Mouse (Mus musculus) stomach, embryonic 16.5 days (tissue): ENCODE data around the gene Samhd1. TPM values are rescaled to one million over a fixed set of nuclear protein-coding genes. Genes with fewer than 3 reads are reported as not detected.

Experiments
- ATAC-seq: fragments of 200-750 bp; cut with Nextera tagmentation; 2 replicates; pipeline ENCODE4 v1.8.0; 2017; ENCODE audit warnings: moderate number of reproducible peaks, moderate TSS enrichment; ENCODE audit not compliant: insufficient read depth, low FRiP score
- H3K27ac ChIP-seq: fragments of 300-500 bp; sonication (generic); 2 replicates; pipeline ENCODE4 v1.5.1; 2014; ENCODE audit warnings: low read length
- H3K27me3 ChIP-seq: fragments of 300-500 bp; sonication (generic); 2 replicates; pipeline ENCODE4 v1.6.1; 2014; ENCODE audit warnings: low read length, control low read depth, mixed read lengths; ENCODE audit not compliant: control insufficient read depth, insufficient read depth
- H3K36me3 ChIP-seq: fragments of 300-500 bp; sonication (generic); 2 replicates; pipeline ENCODE4 v1.6.1; 2014; ENCODE audit warnings: low read length; ENCODE audit not compliant: control insufficient read depth, insufficient read depth
- H3K4me1 ChIP-seq: fragments of 300-500 bp; sonication (generic); 2 replicates; pipeline ENCODE4 v1.6.1; 2014; ENCODE audit warnings: low read length, control low read depth, mixed read lengths; ENCODE audit not compliant: control insufficient read depth, insufficient read depth
- H3K4me2 ChIP-seq: fragments of 300-500 bp; sonication (generic); 2 replicates; pipeline ENCODE4 v1.6.1; 2014; ENCODE audit warnings: low read depth, low read length, mixed read lengths
- H3K4me3 ChIP-seq: fragments of 300-500 bp; sonication (generic); replicated peaks from 2 replicates; pipeline ENCODE4 v1.5.1; 2014; ENCODE audit warnings: mild to moderate bottlenecking, low read length
- H3K9ac ChIP-seq: fragments of 300-500 bp; sonication (generic); 2 replicates; pipeline ENCODE4 v1.6.1; 2014; ENCODE audit warnings: low read length
- H3K9me3 ChIP-seq: fragments of 300-500 bp; sonication (generic); replicated peaks from 2 replicates; pipeline ENCODE4 v1.6.1; 2016; ENCODE audit warnings: low read length, control low read depth; ENCODE audit not compliant: control insufficient read depth
- WGBS: fragments of 180-500 bp; shearing (Covaris S2); extraction: QIAGEN DNeasy Blood & Tissue Kit; methylation state at CpG from one replicate; pipeline ENCODE4 v1.1.7; 2014; 5-methylcytosine and 5-hydroxymethylcytosine counted together
- polyA plus RNA-seq: library from polyadenylated mRNA; unstranded; fragments of >200 nt; fragmentation: Nextera tagmentation; extraction: Ambion mirVana; gene quantifications from 2 replicates; pipeline ENCODE4 v1.2.1, GENCODE M21; 2015

Gene Samhd1
- polyA plus RNA-seq = 27.2 and 29.1 TPM in 2 replicates

DNA sequence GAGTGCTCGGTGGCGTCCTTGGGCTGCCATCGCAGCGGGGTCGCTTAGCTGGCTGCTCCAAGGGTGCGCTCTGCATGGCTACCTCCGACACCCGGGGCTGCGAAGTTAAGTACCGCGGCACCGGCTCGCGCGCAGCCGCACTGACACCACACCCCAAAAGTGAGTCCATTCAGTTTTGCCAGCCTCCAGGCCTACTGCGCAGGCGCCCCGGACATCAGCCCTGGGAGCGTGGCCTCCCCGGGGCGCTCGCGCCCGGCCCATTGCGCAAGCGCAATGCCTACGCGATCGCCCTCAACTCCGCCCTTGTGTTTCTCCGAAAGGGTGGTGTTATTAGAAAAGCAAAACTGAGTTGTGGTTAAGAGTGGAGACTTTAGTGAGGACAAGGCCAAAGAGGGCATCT is at the start of gene Samhd1:
Gene Samhd1 (minus strand): TSS at position 252 of the 400 bp plus-strand sequence.
- Histone ChIP-seq H3K9me3 (no peaks in the 10 kb centered on the region), H3K4me1 (peaks cover 14% of the 10 kb centered on the region), H3K4me2 (peak within 1 kb of the TSS; percentile 76), H3K4me3 (peak within 1 kb of the TSS; percentile 86), H3K27me3 (no peaks in the 10 kb centered on the region), H3K27ac (peak within 1 kb of the TSS; percentile 90), H3K9ac (peak within 1 kb of the TSS; percentile 86), H3K36me3 (no peaks in the 10 kb centered on the region)
- WGBS = under 1% methylated on average over 32 of the region's 32 CpGs
- ATAC-seq = peak; percentile 93

DNA sequence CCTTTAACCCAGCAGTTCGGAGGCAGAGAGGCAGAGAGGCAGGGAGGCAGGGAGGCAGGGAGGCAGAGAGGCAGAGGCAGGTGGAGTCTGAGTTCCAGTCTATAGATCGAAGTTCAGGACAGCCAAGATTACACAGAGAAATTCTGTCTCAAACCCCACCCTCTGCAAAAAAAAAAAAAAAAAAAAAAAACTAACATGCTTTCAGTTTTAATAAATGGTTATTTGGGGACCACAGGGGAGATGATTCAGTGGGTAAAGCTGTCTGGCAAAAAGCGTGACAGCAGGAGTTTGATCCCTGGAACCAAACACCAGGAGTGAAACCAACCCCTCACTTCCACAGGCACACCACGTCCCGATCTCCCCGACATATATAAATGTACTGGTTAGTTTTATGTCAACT is 43.1 kb upstream of the Samhd1 start:
- ATAC-seq = no peak
- Histone ChIP-seq H3K36me3 (peaks cover 9% of the 10 kb centered on the region; the same call in 1 of the 2 replicates), H3K4me1 (no peaks in the 10 kb centered on the region), H3K9me3 (no peaks in the 10 kb centered on the region), H3K27me3 (no peaks in the 10 kb centered on the region), H3K27ac (no peak overlapping the region), H3K4me2 (no peak overlapping the region), H3K9ac (no peak overlapping the region), H3K4me3 (no peak overlapping the region)
- 73% methylated on average over 6 of the region's 6 CpGs for WGBS

DNA sequence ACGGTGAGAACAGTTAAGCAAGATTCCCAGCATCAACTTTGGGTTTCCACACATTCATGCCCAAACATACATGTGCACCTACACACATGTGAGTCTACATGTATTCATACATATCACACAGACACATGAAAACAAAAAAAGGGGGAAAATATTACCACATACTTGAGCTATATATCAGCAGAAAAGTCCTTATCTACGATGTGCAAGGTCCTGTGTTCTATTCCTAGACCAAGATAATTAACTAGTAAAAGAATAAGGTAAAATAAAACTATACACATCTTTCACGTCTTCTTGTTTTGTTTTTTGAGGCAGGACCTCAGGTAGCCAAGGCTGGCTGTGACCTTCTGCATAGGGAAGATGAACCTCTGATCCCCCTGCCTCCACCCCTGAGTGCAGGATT is 41.2 kb upstream of the Samhd1 start:
- ATAC-seq = no peak
- WGBS = 91% methylated on average over 3 of the region's 3 CpGs
- no peaks in the 10 kb centered on the region for H3K4me1 ChIP-seq
- no peak overlapping the region for H3K27ac ChIP-seq
- H3K27me3 ChIP-seq = no peaks in the 10 kb centered on the region
- H3K36me3 ChIP-seq = peaks cover 9% of the 10 kb centered on the region; the same call in 1 of the 2 replicates
- no peak overlapping the region for H3K9ac ChIP-seq
- H3K9me3 ChIP-seq = no peaks in the 10 kb centered on the region
- H3K4me3 ChIP-seq = no peak overlapping the region
- H3K4me2 ChIP-seq = no peak overlapping the region

DNA sequence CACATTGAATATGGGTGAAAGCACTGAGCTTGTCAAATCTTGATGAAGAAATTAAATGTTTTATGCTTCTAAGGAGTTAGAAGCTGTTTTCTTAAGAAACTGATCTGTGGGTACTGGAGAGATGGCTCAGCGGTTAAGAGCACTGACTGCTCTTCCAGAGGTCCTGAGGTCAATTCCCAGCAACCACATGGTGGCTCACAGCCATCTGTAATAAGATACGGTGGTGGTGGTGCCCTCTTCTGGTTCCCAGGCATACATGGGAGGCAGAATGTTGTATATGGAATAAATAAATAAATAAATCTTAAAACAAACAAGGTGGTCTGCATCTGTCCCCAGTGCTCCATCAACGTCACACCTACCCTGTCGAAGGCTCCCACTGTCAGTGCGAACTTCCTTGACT is 39.4 kb upstream of the Samhd1 start:
- H3K4me3 ChIP-seq = no peak overlapping the region
- no peaks in the 10 kb centered on the region for H3K4me1 ChIP-seq
- no peaks in the 10 kb centered on the region for H3K27me3 ChIP-seq
- H3K4me2 ChIP-seq = no peak overlapping the region
- H3K9ac ChIP-seq = no peak overlapping the region
- no peak for ATAC-seq
- WGBS = 69% methylated on average over 5 of the region's 5 CpGs
- no peak overlapping the region for H3K27ac ChIP-seq
- H3K36me3 ChIP-seq = peaks cover 9% of the 10 kb centered on the region; the same call in 1 of the 2 replicates
- H3K9me3 ChIP-seq = no peaks in the 10 kb centered on the region

DNA sequence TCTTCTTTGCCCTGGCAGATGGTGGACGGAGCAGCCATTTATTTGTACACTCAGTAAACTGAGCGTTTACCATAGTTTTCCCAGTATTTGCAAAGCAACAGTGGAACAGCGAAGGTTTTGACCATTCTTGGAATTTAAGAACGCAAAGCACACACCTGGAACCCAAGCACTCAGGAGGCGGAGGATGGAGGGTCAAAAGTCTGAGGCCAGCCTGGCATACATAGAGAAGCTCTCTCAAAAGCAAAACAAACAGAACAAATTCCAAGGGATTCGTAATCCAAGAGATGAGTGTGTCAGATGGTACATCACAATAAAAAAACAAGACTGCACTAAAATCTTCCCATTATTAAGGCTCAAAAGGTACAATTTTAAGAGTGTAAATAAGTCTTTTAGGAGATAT is 38.5 kb upstream of the Samhd1 start:
- WGBS = 86% methylated on average over 6 of the region's 6 CpGs
- no peak overlapping the region for H3K4me2 ChIP-seq

DNA sequence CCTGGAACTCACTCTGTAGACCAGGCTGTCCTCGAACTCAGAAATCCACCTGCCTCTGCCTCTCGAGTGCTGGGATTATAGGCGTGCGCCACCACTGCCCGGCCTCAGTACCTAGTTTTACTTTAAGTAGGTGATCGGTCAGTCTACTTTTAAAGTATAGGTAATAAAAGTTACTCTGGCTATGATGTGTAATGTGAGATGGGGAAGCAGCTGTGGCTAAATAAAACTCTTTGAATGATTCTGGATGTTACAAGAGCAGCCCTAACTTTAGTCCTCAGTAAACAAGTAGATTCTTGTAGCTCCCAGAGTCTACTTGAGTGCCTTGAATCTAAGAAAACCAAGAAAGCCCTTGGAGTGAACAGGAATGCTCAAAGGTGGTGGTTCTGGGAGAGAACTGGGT is 37.9 kb upstream of the Samhd1 start:
- ATAC-seq = no peak
- Histone ChIP-seq H3K27ac (no peak overlapping the region), H3K36me3 (peaks cover 9% of the 10 kb centered on the region; the same call in 1 of the 2 replicates), H3K4me2 (no peak overlapping the region), H3K4me3 (no peak overlapping the region), H3K9ac (no peak overlapping the region), H3K27me3 (no peaks in the 10 kb centered on the region), H3K4me1 (no peaks in the 10 kb centered on the region), H3K9me3 (no peaks in the 10 kb centered on the region)
- 93% methylated on average over 6 of the region's 6 CpGs for WGBS

More for the DNA sequence above, 38.5 kb upstream of the Samhd1 start:
- Histone ChIP-seq H3K9ac (no peak overlapping the region), H3K27ac (no peak overlapping the region), H3K4me1 (no peaks in the 10 kb centered on the region), H3K4me3 (no peak overlapping the region), H3K27me3 (no peaks in the 10 kb centered on the region), H3K36me3 (peaks cover 9% of the 10 kb centered on the region; the same call in 1 of the 2 replicates), H3K9me3 (no peaks in the 10 kb centered on the region)
- no peak for ATAC-seq

DNA sequence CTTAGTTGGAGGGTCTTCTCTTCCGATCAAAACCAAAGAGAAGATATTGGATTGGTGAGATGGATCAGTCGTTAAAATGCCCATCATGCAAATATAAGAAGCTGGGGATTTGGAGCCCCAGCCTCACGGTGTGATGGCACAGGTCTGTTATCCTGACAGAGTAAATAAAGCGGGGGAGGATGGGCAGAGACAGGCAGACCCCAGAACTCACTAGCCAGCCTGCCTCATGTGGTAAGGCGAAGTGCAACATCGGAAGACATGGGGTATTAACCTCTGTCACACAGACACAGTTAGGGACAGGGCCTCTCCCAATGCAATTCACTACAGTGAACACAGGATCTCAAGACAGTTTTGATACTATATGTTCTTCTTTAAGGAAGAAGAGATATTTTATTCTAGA is 35.6 kb upstream of the Samhd1 start:
- no peaks in the 10 kb centered on the region for H3K27me3 ChIP-seq
- 63% methylated on average over 6 of the region's 6 CpGs for WGBS
- H3K9ac ChIP-seq = no peak overlapping the region
- H3K27ac ChIP-seq = no peak overlapping the region
- no peak for ATAC-seq
- no peaks in the 10 kb centered on the region for H3K4me1 ChIP-seq
- H3K4me2 ChIP-seq = no peak overlapping the region
- H3K4me3 ChIP-seq = no peak overlapping the region
- no peaks in the 10 kb centered on the region for H3K9me3 ChIP-seq
- H3K36me3 ChIP-seq = peaks cover 4% of the 10 kb centered on the region; the same call in 1 of the 2 replicates

DNA sequence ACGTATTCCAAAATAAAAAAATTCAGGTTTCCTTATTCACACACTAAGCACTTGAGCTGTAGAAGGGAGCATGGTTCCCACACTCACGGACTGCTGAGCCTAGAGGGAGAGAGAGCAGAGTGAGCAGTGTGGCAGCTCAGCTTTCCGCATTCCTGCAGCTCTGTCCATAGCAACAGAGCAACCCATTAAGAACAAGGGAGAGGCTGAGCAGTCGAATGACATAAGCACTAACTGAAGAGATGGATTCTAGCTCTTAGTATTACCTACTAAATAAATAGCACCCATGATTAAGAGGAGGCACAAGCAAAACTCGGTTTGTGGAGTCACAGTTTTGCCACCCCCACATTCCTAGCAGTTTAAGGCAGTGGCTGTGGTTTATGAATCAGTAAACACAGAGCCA is 35.1 kb upstream of the Samhd1 start:
- H3K36me3 ChIP-seq = peaks cover 4% of the 10 kb centered on the region; the same call in 1 of the 2 replicates
- H3K4me3 ChIP-seq = no peak overlapping the region
- 35% methylated on average over 5 of the region's 5 CpGs for WGBS
- H3K27me3 ChIP-seq = no peaks in the 10 kb centered on the region
- no peaks in the 10 kb centered on the region for H3K4me1 ChIP-seq
- no peaks in the 10 kb centered on the region for H3K9me3 ChIP-seq
- no peak overlapping the region for H3K9ac ChIP-seq
- no peak overlapping the region for H3K27ac ChIP-seq
- no peak overlapping the region for H3K4me2 ChIP-seq
- peak; percentile 56; the same call in 1 of the 2 replicates for ATAC-seq

DNA sequence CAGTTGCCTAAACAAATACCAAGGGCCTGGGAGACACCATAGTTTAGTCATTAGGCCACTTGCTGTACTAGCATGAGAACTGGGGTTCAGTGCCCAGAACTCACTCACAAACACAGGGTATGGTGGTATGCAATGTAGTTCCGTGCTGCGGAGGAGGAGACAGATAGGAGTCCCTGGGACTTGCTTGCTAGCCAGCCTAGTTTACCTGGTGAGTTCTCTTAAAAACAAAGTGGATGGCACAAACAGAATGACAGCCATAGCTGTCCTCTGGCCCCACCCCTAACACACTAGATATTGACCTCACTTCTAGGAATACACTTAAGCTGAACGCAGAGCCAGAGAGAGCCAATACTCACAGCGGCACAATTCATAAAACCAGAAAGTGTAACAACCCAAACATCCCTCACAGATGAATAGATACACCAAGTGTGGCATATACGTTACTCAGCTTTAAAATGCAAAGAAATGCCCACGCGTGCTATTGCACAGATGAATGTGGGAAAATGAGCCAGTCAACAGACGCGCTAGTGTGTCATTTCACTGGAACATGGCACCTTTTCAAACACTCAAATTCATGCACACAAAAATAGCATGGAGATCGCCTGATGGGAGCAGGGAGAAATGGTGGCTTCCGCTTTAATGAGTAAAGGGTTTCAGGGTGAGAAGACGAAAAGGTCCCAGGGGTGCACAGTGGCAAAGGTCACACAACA is 31.5 kb upstream of the Samhd1 start:
- Histone ChIP-seq H3K27me3 (no peaks in the 10 kb centered on the region), H3K9me3 (no peaks in the 10 kb centered on the region), H3K4me3 (no peak overlapping the region), H3K36me3 (0 out of 2 replicates have a peak, but pooled peaks cover 4% of the 10 kb centered on the region), H3K4me2 (no peak overlapping the region), H3K27ac (no peak overlapping the region), H3K9ac (no peak overlapping the region), H3K4me1 (no peaks in the 10 kb centered on the region)
- ATAC-seq = no peak
- 94% methylated on average over 12 of the region's 12 CpGs for WGBS
